Mouse (Mus musculus) embryo, embryonic 10 days (tissue): ENCODE measurements around the gene Tab3.

Source experiments
- DNase-seq: peaks from one replicate; pipeline ENCODE4 v3.0.0-alpha.2; 2015; ENCODE audit warnings: low spot score

Gene Tab3

DNA sequence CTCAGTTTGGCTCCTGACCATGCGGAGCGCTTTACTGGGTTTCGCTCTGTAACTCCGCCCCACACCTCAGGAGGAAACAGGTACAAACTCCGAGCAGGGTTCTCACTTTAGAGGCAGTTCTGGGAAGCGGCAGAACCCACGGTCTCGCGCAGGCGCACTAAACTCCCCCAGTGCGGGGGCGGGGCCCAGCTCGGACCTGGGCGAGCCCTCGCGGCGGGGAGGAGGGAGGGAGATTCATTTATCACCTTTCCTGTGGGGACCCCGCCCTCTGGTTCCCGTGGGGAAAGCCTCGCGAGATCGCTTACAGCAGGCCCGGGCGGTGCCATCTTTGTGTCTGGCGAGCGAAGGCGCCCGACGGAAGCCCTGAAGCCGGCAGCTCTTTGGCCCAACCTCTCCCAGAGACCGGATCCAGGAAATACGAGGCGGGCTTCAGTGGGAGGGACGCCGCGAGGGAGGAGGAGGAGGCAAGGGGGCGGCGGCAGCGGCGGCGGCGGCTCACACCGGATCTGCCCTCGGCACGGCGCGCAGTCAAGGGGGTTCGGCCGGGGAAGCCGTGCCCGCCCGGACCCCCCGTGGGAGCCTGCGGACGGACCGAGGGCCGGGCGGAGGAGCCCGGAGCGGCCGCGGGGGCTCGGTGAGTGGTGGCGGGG, at the start of gene Tab3:
TSS of gene Tab3 (plus strand) at position 491 of the 650 bp plus-strand sequence.
- DNase-seq = peak; percentile 90

DNA sequence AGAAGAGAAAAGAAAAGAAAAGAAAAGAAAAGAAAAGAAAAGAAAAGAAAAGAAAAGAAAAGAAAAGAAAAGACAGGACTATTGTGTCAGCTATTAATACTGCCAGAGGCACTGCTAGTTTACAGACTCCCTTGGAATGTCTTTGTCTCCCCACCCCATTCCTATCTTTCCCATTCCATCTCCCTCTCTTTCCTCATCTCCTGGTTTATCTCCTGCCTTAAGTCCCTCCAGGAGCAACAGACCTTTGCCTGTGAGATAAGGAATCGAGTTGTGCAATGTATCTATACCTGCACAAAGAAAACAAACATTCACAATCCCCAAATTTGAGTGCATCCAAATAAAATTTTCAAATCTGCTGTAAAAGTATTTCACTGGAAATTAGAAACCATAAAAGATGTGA, 48.3 kb upstream of the Tab3 start:
- no peak for DNase-seq

DNA sequence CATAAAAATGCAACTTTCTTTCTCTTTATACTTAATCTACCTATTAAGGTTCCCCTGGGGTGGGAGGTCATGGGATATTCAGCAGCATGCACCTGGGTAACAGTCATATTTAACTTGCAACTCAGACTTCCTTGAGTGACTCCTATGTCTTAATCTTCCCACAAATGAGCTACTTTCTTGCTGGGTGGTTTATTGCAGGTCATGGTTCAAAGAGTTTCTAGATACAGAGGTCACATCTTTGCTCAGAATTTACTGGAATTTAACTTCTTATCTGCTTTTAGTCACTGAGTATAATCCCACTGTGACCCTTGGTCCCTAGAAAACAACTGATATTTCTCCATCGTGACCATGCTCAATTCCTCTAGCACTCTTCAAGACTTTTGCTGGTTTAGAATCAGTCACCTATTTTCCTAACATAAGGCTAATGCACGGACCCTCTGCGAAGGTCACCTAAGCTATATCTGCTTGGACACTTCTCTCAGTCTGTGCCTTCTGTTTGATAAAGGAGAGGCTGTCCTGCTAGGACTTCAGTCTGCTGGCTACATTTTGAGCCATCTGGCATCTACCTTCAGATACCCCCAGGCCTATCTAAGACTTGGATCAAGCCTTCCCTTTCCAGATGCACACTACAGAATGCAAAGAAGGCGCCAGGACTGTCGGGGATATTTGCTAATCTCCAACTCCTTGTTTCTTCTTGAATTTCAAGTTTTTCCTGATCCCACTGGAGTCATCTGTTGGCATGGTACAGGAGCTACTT, 47.4 kb upstream of the Tab3 start:
- no peak for DNase-seq

DNA sequence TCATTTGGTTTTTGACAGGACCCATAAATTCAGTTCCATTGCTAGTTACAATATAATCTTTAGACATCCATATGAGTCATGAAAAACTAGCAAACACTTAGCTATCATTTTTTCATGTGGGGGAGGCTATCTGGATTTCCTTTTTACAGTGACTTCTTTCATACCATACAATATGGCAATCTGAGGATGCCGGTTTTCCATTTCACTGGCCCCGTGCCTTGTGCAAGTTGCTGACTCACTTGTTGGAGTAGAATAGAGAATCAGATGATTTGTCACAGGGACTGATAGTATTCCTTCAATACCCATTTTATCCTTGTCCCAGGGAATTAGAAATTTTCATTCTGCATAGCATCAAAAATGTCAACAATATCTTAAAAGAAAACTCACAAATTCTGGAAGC, 14.9 kb upstream of the Tab3 start:
- DNase-seq = no peak

DNA sequence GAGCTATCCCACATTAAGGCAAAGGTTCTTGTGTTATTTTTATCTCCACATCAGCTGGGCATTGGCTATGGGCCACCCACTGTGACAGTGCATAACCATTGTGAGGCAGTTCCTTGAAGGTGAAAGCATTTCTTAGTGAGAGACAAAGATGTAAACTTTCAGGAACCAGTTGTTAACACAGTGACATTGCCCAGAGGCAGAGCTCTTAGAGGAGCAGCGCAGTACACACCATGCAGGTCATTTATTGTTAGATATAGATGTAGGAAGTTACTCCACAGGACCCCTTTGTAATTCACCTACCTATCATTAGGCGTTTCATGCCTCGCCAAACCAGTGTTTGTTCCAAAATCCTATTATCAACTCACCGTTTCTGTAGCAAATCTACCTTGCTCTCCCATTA, 7.6 kb upstream of the Tab3 start:
- DNase-seq = no peak

DNA sequence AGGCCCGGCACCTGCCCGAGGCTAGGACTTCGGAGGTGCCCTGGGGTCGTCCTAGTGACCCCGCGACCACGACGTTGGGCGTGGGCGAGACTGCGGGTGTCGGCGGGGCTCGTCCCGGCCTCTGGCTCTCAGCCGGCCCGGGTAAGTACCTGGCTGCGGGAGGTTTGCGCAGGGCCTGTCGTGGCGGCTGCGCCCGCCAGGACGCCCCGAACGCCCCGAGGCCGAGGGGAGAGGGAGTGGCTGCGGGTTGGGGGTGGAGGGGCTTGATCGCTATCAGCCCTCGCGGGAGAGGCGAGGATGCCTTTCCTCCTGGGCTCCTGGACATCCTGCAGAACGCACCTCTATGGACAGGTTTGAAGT, 340 bp downstream of the Tab3 start:
- DNase-seq = peak; percentile 18

DNA sequence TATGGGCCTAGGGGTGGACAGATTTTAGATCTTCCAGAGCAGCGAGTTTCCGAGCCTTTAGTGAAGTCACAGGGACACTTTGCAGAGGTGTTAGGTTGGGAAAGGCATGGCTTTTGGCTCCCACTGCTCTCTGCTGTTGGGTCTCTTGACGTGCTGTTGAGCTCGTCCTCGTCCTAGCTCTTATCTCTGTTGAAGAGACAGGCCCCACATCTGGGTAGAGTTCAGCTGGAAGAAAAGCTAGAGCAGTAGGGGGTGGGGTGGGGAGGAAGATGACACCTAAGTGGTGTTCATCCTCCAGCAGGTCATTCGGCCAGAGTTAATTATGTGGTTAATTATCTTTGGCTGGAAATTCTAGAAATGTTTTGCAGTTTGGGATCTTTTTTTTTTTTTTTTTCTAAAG, 2.5 kb downstream of the Tab3 start:
- peak; percentile 4 for DNase-seq

DNA sequence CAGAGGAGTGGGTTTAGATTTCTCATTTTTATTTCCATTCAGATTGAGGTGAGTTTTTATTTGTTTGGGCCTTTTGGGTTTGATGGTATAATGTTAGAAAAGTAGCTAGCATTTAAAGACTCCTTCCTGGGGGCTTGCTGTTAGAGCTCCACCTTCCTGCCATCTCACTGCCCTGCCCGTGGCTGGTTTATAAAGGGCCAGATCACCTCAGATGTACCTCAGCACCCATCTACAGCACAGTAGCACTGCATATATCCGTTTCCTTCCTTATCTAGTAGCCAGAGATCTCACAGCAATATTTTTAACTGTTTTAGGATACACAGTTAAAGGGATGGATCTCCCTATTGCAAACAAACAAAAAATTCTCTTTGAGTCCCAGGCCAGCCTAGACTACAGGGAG, 6.9 kb downstream of the Tab3 start:
- DNase-seq = no peak

DNA sequence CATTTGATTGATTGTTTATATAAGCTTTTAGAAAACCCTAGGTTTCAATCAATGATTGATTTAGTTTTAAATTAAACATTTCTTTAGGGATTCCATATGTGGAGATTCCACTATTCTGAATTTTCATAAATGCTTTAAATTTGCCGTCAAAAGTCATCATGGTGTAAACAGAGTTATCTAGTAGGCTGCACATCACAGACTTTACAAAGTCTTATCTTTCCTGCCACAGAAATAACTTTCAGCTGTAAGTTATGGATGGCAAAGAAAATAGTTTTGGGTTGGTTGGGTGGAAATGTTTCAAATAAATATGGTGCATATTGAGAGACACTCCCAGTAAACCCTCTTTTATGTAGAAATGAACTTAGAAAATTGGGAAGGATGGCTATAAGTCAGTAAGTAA, 8.7 kb downstream of the Tab3 start:
- DNase-seq = no peak

DNA sequence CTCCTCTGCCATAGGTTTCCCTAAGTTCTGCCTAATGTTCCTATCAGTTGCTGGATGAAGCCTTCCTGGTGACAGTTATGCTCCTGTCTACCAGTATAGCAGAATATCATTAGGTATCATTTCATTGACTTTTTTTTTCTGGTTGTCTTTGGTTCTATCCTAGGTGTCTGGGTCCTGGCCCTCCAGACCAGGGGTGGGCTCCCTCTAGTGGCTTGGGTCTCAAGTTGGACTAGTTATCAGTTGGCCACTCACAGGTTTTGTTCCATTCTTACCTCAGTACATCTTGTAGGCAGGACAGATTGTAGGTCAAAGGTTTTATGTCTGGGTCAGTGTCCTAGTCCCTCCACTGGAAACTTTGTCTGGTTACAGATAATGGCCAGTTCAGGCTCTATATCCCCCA, 11.8 kb downstream of the Tab3 start:
- DNase-seq = no peak

DNA sequence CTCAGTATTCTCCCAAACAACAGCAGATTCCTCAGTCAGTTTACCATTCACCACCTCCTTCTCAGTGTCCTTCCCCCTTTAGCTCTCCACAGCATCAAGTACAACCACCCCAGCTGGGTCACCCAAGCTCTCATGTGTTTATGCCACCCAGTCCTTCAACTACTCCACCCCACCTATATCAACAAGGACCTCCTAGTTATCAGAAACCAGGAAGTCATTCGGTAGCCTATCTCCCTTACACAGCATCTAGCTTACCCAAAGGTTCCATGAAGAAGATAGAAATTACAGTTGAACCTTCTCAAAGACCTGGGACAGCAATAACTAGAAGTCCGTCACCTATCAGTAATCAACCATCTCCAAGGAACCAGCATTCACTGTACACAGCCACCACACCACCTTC, 40.9 kb downstream of the Tab3 start:
- DNase-seq = no peak

DNA sequence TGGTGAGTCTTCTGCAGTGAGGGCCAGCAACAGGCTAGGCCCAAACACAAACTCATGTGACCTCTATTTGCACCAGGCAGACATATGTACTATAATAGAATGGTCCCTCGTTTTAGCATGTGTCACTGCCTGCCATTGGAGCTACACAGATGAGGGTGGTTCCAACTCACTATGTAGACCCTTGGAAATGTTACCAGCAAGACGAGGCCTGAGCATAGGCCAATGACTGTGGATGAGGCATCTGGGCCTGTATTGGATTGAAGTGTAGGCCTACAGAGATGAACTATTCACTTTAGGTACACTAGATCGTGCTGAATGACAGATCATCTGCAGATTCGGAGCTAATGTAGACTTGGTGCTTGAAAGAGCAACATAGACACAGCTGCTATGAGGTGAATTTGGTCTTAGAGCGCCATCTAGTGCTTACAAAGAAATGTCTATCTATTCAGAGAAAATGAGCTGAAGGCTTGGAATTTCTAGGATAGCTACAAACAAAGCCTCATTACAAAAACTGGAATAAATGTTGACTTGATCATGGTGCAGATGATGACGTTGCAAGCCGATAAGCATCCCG, 72.5 kb downstream of the Tab3 start:
- DNase-seq = peak; percentile 73

DNA sequence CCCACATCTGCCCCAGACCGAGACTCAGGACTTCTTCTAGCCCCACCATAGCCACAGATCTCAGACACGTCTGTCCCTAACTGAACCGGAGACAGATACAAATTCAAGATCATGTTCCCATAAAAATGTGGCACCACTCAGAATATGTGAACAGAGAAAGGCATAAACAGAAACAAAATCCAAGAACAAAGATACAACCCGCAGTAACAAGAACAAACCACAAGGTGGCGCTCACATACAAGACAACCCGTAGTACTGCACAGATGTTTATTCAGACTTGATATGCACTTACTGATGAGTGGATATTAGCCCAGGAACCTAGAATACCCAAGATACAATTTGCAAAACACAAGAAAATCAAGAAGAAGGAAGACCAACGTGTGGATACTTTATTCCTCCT, 103.0 kb downstream of the Tab3 start:
- DNase-seq = peak; percentile 43

DNA sequence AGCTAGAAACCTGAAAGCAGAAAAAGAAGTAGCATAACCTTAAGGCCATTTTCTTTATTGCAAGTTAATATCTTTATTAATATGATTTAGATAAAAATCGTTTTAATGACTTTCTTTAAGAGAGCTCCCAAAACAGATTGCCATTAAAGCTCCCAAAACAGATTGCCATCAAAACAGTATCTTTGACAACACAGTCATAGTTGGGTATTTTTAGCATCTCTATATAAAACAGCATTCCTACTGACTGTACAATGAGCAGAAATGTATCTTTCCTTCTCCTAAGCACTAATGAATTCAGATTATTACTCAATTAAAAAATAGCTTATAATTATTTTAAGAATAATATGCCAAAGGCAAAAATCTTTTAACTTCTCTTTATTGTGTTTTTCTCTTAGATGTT, 108.3 kb downstream of the Tab3 start:
- DNase-seq = no peak

DNA sequence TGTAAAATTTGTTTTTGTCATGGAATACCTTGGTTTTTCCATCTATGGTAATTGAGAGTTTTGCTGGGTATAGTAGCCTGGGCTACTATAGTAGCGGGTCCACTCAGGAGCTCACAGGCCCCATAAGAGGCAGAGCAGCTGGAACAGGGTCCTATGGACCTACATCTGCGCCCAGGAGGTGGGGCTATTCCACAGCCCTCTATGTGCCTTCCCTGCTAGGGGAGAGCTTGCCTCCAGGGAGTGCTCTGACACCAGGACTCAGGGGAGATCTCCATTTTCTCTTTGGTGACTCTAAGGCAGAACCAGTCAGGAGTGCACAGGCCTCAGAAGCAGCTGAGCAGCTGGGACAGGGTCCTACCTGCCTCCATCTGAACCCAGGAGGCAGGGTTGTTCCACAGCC, 109.9 kb downstream of the Tab3 start:
- DNase-seq = no peak
